Mouse (Mus musculus) lung, postnatal 25 days (tissue): ENCODE results near the gene Susd4.

Experiments used
- DNase-seq: peaks from one replicate; pipeline ENCODE4 v3.0.0; 2022; ENCODE audit warnings: low spot score

Gene Susd4

DNA sequence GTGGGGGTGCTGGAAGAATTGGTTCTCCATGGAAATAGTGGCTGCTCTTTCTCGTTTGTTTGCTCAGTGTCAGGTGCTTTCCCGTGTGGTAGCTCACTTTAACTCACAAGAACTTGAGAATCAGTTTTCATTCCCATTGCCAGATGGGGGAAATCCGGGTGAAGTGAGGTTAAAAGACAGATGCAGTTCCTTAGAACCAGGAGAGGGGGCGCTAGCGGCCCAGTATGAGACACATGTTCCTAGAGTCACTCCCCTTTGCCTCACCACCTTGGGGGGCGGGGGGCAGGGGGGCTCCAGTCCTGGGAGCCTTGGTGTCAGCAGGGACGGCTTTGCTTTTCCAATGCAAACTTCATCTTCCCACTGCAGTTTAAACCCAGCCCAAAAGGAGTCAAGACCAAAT lies 23.4 kb downstream of the Susd4 start:
- DNase-seq = no peak

DNA sequence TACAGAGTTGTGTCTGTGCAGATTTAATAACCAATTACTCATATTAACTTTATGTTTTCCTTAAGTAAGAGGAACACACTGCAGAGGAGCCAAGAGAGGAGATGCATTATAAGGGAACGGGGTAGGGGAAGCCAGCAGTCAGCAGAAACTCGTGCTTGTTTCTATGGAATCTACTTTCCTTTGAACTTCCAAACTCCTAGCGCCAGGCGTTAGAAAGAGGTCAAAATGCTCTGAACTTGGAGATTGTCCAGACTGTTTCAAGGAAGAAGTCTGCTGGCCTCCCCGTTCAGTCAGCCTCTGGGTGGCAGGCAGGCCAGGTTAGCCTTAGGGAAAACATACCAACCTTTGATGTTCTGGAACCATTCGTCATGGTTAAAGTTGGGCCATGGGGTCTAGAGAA lies 25.2 kb downstream of the Susd4 start:
- DNase-seq = no peak

DNA sequence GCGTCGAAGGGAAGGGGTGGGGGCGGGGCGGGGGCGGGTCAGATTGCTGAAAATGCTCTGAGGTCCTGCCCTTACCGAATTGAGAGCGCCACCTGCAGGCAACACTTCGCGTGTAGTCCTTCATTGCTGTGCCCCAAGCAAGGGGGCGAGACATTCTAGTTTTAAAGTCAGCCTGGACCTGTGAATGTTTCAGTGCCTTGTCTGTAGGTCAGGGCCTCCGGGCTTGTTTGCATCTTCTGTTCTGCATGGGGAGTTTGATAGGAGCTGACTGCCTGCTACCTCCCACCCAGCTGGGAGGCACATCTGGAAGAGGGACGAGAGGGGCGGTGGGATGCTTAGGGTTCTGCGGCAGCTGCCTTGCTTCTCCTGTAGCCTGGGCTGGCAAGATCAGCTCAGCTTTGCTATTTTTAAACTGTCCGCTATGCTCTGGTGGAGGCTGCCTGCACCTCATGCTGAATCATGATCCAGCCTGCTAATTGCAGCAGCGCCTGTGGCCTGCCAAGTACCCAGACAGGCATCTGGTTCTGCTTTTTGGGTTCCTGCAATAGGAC lies 28.9 kb downstream of the Susd4 start:
- peak; percentile 64 for DNase-seq

DNA sequence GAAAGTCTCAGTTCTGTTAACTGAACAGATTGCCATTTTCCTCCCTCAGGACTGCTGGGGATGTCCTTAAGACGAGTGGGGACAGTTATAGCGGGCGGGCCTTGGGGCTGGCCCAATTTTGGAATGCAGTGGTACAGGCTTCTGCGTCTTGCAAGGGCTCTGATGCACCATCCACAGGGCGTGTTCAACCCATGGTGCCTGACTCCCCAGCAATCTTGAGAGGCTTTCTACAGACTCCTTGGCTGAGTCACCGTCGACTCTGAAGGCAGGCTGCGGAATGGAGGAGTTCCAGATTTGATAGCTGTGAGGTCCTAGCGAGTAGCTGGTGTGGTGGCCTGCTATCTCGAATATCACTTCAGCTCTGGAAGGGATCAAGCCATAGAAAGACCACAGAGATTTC lies 30.6 kb downstream of the Susd4 start:
- DNase-seq = no peak

DNA sequence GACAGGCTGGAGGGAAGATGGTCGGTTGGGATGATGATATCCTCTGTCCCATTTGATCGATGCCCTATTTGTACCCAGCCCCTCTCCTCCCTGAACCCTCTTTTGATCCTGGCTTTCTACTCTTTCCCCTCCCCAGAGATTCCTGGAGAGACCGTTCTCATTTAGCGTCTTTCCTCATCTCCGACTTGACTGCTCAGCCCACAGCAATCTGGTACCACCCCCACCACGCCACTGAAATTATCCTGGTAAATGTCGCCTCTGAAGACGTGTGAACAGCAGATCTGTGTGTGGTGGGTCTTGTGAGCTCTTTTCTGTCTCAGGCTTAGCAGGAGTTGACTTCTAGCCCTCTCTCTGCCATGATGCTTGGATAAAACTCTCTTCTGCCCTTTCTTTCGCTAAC lies 31.0 kb downstream of the Susd4 start:
- DNase-seq = no peak

DNA sequence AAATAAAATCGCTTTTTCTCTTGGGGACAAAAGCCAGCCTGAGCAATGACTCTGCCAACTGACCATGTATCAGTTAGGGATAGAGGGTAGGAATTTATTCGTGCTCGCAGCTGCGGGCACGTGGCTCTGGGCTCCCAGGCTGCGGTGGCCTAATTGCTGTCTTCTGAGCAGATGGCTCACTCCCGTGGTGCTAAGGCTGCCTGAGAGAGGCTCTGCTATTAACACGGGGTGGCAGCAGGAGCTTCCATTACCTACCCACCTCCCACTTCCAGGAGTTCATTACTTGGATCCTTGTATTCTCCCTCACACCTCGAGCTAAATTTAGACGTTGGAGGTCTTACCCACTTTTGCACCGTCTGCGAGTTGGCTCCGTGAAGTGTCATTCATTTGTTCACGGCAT lies 33.4 kb downstream of the Susd4 start:
- no peak for DNase-seq

DNA sequence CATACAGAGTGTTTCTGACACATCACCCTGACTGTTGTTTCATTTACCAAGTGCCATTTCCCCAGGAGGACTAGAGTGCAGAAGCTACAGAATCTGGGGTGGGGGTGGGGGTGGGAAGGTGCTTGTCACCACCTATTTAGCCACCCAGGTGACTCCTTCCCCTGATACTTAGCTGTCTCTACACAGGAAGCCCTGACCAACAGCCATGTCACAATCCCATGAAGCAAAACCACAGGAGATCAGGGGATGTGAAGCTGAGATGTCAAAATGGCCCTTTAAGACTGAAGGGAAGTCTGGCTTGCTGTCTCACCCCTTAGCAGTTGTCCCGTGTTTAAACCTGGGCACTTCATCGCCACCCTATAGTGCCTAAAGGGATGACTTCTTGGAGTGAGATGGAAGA lies 37.9 kb downstream of the Susd4 start:
- no peak for DNase-seq

DNA sequence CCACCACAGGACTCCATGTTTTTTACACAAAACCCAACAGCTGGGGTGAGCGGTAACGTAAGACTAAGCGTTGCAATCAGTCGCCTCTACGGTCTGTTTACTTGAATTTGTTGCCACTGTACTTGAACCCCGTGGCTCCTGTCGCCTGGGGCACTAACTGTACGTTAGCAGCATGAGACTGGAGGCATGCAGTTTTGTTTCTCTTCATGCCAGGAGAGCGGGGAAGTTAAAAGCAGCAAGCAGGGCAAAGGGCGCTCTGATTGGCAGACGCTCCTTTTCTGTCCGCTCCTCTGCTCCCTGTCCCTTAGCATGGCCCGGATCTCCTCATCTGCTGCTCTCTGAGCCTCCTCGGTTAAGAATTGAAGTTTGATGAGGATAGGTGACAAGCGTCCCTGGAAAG lies 39.2 kb downstream of the Susd4 start:
- no peak for DNase-seq

DNA sequence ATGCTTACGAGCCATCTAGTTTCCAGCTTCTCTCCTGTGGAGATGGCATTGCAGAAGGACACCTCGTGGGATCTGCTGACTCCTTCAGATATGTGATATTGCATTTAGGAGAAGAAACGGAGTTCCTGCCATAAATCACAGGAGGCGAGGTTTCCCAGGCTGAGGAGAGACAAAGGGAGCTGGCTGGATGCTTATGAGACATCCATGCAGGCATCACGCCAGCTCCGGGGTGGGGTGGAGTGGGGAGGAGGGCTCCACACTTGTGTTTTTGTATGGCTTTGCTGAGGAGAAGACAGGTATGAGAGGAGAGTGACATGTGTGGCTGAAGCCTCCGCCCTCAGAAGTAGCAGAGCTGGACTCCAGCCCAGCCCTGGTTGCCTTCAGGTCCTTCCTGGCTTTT lies 50.3 kb downstream of the Susd4 start:
- no peak for DNase-seq

DNA sequence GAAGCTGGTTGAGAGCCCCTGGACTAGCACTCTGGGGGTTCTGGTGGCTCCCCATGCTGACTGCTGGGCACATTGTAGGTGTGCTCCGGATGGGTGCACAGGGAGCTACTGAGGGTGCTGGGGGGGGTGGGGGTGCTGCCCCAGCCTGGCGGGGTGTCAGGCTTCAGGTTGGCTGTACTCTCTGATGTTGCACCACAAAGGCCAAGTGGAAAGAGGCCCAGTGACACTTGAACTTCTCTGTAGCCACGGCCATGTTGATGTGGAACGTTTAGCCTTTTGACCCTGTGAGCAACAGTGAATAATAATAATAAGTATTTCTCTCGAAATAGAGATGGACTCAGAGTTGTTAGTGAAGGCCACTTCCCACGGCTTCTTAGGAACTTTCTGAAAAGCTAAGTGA lies 50.9 kb downstream of the Susd4 start:
- DNase-seq = no peak

DNA sequence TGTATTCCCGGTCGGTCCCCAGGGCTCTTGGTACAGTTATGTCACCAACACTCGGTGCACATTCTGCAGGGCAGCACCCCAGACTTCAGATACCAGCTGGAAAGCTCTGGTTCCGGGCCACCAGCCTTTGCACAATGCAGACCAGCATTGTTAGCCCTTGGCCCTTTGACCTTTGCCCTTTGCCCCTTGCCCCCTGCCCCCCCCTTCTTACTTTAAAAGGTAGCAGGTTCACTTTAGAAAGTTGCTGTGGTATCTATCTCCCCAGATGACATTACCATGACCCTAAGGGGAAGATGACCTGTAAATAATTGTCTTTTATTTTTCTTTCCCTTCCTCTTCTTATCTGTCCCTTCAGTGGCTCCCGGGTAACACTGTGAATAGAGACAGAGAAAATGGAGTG lies 53.4 kb downstream of the Susd4 start:
- no peak for DNase-seq

DNA sequence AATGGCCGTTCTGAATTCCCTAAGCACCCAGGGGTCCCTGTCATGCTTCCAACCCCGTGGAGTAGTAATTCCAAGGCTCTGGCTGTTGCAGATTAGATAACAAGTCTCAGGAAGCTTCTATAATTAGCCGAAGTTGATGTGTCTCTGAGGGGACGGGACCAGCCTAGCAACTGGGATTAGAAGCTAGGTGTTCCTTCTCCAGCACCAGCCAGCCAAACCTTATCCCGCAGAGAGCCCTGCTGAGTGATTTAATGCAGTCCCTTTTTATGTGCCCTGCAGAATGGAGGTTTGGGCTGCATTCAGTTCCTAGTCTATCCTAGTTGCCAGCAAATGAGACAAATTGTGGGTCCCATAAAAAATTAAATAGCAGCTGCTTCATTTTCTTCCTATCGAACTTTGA lies 54.0 kb downstream of the Susd4 start:
- no peak for DNase-seq

DNA sequence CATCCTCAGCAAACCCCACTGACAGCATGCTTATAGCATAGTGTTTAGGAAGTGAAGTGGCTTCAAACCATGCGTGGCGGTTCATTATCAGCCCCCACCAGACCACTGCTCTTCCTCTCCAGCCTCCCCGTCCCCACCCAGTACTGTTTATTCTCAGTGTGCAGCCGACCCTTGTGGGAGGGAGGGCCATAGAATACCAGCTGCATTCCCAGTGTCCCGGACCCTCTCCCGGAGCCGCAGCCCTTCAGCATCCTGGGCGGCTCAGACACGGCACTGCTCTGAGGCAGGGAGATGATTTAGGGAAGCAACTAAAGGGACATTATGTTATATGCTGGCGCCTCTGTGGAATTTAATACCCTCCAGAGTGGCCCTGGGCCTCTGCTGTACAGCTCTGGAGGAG lies 55.3 kb downstream of the Susd4 start:
- no peak for DNase-seq

DNA sequence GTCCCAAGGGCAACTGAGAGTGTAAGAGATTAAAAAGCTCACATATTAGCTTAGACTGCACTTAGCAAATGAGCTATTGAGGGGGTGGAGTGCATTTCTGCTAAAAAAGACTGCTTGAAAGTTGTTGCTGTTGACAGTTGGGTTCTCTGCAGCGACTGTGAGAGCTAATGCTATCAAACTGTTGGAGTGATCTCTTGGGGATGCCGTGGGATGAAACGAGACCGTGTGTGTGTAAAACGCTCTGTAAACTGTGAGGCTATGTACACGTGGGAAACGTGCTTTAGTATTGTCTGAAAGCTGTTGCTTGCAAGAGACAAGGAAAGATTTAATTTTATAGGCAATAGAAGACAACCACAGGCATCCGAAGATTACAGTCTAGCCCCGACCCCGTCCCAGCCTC lies 59.1 kb downstream of the Susd4 start:
- no peak for DNase-seq

DNA sequence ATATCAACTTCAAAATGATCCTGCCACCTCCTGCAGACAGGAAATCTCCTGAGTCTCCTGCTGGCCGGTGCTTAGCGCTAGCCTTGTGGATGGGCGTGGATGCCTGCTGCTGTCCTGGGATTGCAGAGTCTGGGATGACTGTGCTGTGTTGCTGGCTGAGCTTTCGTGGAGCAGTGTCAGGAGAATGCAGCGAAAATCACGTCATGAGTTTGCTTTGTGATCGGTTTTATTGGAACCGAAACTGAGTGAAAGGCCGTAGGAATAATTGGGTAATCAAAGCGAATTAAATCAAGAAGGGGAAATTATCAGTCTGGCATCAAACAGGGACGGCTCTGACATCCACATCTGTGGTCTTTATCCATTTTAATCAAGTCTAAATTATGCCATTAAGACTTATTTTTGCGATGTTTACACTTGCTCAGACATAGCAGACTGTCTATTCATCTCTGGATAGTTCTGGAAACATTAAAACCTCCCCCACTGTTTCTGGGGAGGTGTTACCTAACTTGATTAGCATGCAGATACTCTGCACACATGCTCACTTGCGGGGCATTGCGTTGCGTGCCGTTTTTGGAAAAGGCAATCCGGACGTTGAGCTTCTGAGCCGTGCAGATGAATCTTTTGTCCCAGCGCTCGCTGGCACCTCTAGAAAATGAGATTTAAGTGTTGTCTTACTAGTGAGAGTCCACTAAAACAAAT lies 60.2 kb downstream of the Susd4 start:
- no peak for DNase-seq

DNA sequence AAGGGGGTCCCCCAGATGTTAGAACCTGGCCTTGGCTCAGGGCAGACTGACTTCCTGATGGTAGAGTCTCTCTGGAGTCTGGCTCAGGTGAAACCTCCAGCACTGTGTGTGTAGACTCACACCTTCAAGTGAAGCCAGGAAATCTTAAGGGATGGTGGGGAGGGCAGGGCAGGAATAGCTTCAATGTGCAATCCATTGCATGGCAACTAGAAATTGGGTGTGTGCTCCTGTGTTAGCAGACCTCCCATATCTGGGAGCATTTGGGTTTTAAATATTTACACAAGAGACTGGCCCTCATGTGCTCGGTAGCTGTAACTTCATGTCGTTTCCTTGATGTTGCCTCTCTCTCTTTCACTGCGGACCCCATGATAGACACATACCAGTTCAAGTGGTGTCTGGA lies 62.9 kb downstream of the Susd4 start:
- no peak for DNase-seq

DNA sequence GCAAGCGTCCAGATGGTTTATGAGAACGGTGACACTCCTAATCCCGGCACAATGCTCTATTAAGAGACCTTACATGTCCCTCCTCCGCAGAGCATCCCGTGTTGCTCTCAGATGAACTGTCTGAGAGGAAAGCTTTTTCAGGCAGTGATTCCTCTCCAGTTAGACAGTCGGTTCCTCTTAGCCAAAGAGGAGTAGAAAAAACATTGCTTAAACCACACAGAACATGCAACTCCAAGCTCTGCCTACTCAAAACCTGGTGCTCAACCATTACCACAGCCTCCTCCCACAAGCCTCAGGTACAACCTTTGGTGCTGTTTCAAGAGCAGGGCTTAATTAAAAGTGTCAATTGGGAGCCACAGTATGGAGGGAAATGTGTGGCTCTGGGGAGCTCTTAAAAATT lies 74.4 kb downstream of the Susd4 start:
- DNase-seq = no peak

DNA sequence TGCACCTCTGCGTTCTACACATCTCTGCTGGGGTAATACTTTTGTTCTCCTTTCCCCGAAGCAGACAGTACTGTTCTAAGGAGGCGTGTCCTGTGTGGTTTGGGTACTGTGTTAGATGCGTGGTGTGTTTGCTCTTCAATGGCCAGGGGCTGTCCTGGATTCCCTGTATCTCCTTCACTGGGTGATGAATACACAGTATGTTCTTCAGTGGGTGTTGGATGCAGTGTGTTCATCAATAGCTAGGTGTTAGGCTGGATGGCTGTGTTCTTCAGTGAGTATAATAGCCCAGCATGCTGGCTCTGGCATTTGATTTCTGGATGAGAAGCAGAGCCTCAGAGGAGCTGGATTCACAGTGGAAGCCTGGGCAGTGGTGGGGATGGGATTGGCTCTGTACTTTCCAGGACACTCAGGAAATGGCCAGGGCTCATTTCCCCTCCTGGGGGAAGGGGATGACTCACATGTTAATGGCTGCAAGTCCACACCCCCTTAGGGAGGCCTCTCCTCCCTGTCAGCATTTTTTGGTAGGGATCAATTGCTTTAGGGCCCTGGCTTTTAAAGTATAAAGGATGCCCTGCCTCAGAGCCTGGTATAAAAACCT lies 75.8 kb downstream of the Susd4 start:
- no peak for DNase-seq

DNA sequence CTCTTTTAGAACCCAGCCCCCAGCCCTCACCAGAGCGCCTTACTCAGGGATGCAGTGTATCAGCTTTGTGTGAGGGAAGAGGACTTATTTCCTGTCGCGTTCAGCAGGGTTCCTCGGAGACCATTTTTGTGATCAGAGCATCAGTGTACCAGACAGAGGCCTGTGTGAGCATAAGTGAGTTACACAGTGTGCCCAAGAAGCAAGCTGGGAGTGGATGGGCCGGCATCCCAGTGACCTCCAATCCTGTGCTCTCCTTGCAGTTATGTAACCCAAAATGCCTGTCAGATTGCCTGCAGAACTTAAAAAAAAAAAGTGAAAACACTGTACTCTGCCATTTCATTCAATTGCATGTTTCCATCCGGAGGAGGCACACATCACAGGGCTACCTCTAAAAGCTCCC lies 76.4 kb downstream of the Susd4 start:
- DNase-seq = no peak

DNA sequence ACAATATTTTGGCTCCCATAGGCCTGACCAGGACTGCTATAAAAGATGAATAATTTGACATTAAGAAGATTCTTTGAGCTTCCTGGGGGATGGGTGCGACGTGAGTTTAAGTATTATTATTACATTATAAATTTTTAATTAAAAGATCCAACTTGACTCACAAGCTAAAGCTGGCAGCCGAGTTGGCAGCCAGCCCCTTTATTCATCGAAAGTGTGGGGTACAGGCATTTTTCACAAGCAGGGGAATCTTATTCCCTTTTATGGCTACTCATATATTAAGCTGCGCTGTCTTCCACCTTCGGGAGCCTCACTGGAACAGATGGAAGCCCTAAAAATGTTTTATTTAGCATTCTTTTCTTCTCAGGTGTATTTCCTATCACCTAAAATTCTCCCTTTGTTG lies 76.9 kb downstream of the Susd4 start:
- no peak for DNase-seq

DNA sequence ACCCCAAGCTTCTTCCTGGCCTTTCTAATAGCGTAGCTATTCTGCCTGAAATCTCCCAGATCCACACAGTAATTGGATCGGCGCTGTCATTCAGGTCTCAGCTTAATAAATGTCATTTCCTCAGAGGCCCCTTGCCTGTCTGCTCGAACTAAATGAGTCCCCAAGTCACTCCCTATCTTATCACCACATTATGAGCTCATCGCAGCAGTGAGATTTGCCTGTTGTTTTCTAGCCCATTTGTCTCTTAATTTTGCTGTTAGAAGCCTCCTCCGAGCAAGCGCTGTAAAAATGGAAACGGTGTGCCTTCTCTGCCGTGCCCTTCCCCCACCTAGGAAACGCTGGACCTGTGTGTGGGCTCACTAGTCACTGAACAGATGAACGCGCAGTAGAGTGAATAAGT lies 85.9 kb downstream of the Susd4 start:
- DNase-seq = no peak

DNA sequence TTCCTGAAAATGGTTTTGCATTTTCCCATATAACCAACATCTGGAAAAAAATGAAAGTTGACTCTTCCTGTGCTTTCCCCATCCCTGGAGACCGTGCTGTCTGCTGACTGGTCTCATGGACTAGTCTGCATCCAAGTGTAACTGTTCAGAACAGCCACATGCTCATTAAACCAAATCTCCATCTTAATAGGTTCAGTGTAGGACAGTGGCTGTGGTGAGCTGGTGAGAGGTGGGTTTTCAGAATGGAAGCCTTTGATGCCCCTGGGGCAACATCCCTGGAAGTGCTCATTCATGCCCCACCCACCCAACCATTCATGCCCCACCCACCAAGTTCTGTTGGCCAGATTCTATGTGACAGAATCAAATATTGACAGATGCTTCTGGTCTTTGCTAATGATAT lies 86.4 kb downstream of the Susd4 start:
- no peak for DNase-seq

DNA sequence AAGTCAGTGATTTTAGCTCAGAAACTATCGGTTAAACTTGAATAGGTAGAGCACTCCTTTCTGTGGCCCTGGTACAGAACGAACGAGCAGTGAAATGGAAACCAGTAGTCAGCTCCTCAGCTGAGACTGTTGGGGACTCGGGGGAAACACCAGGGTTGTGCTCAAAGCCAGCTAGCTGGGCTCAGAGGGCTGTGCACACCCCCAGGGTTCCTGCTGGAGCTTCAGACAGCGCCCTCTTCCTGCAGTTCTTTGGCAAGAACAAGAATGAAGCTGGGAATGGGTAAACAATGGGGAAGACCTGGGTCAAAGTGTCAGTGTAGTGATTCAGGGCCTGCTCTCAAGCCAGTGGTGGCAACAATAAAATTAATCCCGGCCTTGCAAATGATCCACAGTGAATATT lies 88.5 kb downstream of the Susd4 start:
- no peak for DNase-seq

DNA sequence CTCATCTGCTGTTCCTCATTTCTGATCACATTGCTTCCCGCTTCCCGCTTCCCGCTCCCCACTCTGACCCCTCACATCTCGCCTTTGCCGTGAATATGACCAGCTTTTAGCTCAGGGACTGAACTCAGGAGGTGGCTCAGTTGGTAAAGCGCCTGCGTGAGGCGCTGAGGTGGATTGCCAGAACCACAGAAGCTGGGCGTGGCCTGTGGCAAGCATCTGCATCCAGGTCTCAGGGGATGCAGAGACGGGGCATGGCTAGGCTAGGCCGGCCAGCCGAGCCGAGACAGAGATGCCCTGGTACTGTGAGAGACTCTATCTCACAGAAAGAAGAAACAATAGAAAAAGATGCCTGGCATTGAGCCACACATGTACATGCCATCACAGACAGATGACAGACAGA lies 93.0 kb downstream of the Susd4 start:
- no peak for DNase-seq
